Mouse (Mus musculus): ENCODE measurements around the gene Ifnar1. TPM values are rescaled to one million over a fixed set of nuclear protein-coding genes. Genes with fewer than 3 reads are reported as not detected.

Ifnar1 gene
- 29.7 TPM for polyA plus RNA-seq (2015; fragmentation: Illumina TruSeq; extraction: RNeasy Lipid Tissue Mini Kit (QIAGEN cat#74804); ENCODE audit: low read depth, low replicate concordance)

GRCm38 (mm10) chr16:91484808-91485700, at the start of gene Ifnar1:
Gene Ifnar1, plus strand, starts transcription at chr16:91485238.

GRCm38 (mm10) chr16:91546836-91547741, 62.1 kb downstream of the Ifnar1 start, which contains the start of gene Ifngr2:
Gene Ifngr2, plus strand, starts transcription at chr16:91547072.

Other genes with a start within 250 kb of the Ifnar1 start
- 109 TPM for gene Olig1, start 215.5 kb upstream of the Ifnar1 start, polyA plus RNA-seq (2015; fragmentation: Illumina TruSeq; extraction: RNeasy Lipid Tissue Mini Kit (QIAGEN cat#74804); ENCODE audit: low read depth, low replicate concordance)
- gene Ifnar2, start 112.5 kb upstream of the Ifnar1 start, polyA plus RNA-seq (2015; fragmentation: Illumina TruSeq; extraction: RNeasy Lipid Tissue Mini Kit (QIAGEN cat#74804); ENCODE audit: low read depth, low replicate concordance): 25.9 TPM
- gene Gm21970, start 93.5 kb upstream of the Ifnar1 start, polyA plus RNA-seq (2015; fragmentation: Illumina TruSeq; extraction: RNeasy Lipid Tissue Mini Kit (QIAGEN cat#74804); ENCODE audit: low read depth, low replicate concordance): not detected
- 12.1 TPM for gene Il10rb, start 79.1 kb upstream of the Ifnar1 start, polyA plus RNA-seq (2015; fragmentation: Illumina TruSeq; extraction: RNeasy Lipid Tissue Mini Kit (QIAGEN cat#74804); ENCODE audit: low read depth, low replicate concordance)
- 42.7 TPM for gene Ifngr2, start 61.8 kb downstream of the Ifnar1 start, polyA plus RNA-seq (2015; fragmentation: Illumina TruSeq; extraction: RNeasy Lipid Tissue Mini Kit (QIAGEN cat#74804); ENCODE audit: low read depth, low replicate concordance)
- 95.7 TPM for gene Tmem50b, start 112.6 kb downstream of the Ifnar1 start, polyA plus RNA-seq (2015; fragmentation: Illumina TruSeq; extraction: RNeasy Lipid Tissue Mini Kit (QIAGEN cat#74804); ENCODE audit: low read depth, low replicate concordance)
- gene Dnajc28, start 133.8 kb downstream of the Ifnar1 start, polyA plus RNA-seq (2015; fragmentation: Illumina TruSeq; extraction: RNeasy Lipid Tissue Mini Kit (QIAGEN cat#74804); ENCODE audit: low read depth, low replicate concordance): 10.5 TPM
- gene Gart, start 161.7 kb downstream of the Ifnar1 start, polyA plus RNA-seq (2015; fragmentation: Illumina TruSeq; extraction: RNeasy Lipid Tissue Mini Kit (QIAGEN cat#74804); ENCODE audit: low read depth, low replicate concordance): 32.0 TPM
- gene Son, start 162.3 kb downstream of the Ifnar1 start, polyA plus RNA-seq (2015; fragmentation: Illumina TruSeq; extraction: RNeasy Lipid Tissue Mini Kit (QIAGEN cat#74804); ENCODE audit: low read depth, low replicate concordance): 204 TPM
- 19.8 TPM for gene Donson, start 203.5 kb downstream of the Ifnar1 start, polyA plus RNA-seq (2015; fragmentation: Illumina TruSeq; extraction: RNeasy Lipid Tissue Mini Kit (QIAGEN cat#74804); ENCODE audit: low read depth, low replicate concordance)
- 149 TPM for gene Cryzl1, start 243.7 kb downstream of the Ifnar1 start, polyA plus RNA-seq (2015; fragmentation: Illumina TruSeq; extraction: RNeasy Lipid Tissue Mini Kit (QIAGEN cat#74804); ENCODE audit: low read depth, low replicate concordance)
- gene Itsn1, start 244.0 kb downstream of the Ifnar1 start, polyA plus RNA-seq (2015; fragmentation: Illumina TruSeq; extraction: RNeasy Lipid Tissue Mini Kit (QIAGEN cat#74804); ENCODE audit: low read depth, low replicate concordance): 49.4 TPM